Mouse (Mus musculus) bone marrow, adult 2 months (tissue): ENCODE measurements around the gene Ddb1.

Experiments
- CTCF ChIP-seq: fragments of 200-500 bp; IDR thresholded peaks from 2 replicates; pipeline ENCODE4 v1.5.1; 2011; ENCODE audit warnings: low read length, control low read depth; ENCODE audit not compliant: control insufficient read depth, insufficient read depth
- POLR2A ChIP-seq: fragments of 200-500 bp; IDR thresholded peaks from 2 replicates; pipeline ENCODE4 v1.6.1; 2011; ENCODE audit warnings: low read depth, mild to moderate bottlenecking, control low read depth, low read length, borderline replicate concordance; ENCODE audit not compliant: control insufficient read depth

DNA sequence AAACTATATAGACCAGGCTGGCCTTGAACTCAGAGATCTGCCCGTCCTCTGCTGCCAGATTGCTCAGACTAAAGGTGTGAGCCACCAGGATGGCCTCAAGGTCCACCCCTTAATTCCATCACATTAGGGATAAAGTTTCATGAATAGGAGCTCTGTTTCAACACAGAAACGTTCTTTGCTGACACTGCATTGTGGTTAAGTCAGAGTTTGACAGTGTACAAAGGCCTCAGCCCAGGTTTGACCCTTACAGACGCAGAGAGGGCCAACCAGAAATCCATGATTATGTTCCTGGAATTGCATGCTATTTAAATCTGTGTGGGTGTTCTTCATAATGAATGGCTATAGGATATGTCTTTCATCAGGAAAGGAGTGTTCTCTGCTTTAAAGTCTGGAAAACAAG lies 14.8 kb upstream of the Ddb1 start:
- TF ChIP-seq CTCF (no peak), POLR2A (no peak)
